Mouse (Mus musculus) c-Kit-positive CD71-positive TER-119-positive erythroid progenitor cells, embryonic 14.5 days (primary cell): ENCODE results near the gene Ovol1.
A peak's percentile ranks its signal among the peaks of the same experiment; 100 is the strongest.

Experiments
- DNase-seq: peaks from one replicate; pipeline ENCODE4 v3.0.0-alpha.2; 2013; ENCODE audit warnings: low spot score

Gene Ovol1

DNA sequence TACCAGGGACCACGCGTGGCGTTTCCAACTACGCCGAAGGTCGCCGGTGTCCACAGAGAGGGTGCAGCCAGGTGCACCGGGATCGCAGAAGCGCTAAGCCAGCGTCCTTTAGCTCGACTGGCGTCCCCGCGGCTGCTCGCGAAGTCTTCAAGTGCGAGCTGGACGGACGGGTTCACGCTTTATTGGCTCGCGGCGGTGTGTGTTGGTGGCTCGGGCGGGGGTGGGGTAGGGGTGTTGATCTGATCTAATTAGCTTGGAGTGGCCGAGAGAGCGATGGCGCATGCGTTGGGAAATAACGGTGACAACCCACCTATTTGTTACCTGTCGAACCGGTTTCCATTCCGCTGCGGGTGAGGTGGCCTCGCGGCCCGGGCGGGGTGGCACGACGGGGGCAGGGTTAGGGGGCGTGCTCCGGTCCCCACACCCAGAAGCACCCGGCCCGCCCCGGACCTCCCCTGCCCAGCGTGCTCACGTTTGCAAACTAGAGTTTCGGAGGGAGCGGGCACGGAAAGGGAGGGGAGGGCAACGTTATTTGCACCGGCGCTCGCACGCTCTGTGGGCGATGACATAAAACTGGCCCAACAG lies at the start of gene Ovol1:
Gene Ovol1 (minus strand): TSS at position 190 of the 585 bp plus-strand sequence.
- no peak for DNase-seq

DNA sequence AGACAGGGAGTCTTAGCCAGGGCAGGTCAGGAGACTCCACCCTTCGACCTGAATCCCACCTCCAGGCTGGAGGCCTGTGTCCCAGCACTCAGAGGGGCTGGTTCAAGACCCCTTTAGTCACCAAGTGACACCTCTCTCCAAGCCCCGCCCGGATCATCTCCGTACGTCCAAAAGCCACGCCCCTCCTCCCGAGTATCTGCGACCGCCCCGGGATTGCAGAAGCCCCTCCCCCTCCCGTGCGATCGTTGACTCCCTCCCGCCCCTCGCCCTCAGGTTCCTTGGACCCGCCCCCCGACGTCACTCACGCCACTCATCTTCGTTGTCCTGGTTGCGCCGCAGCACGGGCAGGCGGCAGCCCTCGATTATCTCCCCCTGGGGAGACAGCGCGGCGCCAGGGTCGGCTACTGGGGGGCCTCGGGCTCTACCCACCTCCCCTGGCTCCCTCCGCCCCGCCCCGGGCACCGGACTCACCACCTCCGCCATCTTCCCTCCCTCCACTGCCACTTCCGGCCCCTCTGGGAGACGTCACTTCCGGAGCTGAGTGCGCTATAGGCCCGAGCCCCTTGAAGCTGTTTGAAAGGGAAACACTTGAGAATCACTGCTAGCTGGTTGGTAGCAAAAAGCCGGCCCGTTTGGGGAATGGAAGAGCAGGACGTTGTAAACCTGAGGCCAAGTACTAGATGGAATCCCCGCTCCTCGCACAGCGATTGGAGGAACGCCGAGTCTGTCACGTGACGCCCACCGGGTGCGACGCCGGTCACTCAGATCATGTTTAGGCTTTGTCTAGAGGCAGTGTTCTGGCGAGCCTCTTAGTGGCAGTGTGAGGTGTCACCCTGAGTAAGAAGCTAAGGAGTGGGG lies 49.3 kb upstream of the Ovol1 start, which contains the start of gene Kat5:
Gene Kat5 (minus strand): TSS at position 691 of the 858 bp plus-strand sequence.
- peak; percentile 86 for DNase-seq

DNA sequence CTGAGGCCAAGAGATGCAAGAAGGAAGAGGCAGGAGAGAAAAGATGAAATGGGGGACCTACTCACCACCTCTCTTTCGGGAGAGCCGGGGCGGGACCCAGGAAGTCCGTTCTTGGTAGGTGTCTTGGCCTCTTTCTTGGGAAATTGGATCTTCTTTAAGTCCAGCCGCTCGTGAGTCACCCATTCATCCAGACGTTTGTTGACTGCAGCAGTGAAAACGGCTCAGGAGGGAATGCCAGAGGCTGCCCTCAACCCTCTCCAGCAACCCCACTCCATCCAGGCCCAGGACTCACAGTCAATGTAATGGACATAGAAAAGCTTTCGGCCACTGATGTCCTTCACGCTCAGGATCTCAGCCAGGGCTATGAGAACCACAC lies 48.7 kb upstream of the Ovol1 start:
- no peak for DNase-seq

DNA sequence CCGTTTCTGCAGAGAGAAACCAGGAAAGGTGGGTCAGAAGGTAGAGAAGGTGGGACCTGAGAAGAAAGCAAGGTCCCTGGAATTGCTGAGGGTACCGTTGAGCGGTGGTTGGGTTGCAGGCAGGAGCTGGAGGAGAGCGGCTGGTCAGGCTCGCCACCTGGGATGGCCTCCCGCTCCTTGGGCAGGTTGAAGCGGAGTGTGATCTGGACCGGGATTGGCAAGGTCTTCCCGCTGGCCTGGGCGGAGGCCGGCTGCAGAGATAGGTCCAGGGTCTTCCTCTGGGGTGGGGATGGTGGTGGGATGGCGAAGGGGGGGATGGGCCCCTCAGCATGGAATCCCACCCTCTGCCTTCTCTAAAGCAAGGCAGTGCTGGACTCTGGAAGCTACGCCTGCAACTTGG lies 48.3 kb upstream of the Ovol1 start:
- DNase-seq = no peak

DNA sequence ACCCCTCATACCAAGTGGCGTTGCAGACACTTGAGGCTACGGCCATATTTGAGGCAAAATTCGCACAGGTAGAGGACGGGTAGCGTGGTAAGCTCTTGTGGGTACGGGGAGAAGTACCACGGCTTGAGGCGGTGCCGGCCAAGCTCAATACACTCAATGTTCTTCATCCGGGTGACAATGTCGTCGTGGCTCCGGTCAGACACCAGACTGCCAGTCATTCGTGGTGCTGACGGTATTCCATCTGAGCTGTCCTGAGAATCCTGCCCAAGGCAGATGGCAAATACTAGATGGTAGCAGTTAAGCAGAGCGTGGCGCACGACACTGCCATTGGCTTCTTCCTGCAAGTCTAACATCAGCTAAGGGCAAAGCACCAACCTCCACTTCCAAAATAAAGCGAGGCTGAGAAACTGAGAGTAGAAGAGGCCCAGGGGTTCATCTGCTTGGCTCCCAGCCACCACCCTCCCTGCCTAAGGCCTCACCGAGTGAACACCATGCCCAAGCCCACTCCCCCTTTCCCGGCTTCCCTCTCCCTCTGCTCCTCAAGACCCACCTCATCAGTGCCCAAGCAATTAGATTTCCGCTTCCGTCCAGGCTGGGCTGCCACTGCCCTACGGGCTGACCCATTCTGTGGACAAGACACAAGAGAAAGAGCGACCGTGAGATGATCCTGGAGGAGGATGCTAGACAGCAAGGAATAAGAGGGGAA lies 47.4 kb upstream of the Ovol1 start:
- DNase-seq = no peak

DNA sequence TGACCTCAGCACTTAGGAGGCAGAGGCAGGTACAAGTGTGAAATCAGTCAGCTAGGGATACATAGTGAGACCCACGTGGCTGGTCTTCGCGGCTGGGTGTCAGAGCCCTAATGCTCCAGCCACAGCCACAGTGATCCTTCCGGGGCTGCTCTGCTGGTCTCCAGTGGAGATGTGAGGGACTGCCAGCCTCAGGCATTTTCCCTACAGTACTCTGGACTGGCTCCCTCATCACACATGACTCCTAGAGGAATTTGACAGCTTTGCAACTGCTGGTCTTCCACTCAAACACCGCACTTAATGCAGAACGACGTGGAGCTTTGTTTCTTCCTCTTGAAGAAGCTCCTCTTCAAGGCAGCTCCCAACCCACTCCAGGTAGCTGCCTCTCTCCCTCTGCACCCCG lies 45.8 kb upstream of the Ovol1 start:
- no peak for DNase-seq

DNA sequence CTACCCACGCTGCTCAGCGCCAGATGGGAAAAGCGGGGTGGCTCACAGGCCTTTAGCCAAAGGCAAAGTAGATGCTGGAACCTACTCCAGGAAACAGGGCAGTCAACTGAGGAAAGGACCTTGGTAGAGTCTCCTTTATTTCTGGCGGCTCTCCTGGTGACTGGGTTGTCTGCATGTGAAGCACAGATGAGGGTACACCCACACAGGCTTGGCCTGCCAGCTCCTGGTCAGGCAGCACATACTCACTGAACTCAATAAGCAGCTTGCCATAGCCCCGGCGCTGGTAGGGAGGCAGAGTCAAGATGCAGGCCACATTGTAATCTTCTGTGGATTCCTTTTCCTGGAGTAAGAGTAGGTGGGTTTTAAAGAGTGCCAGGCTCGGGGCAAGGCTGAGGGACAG lies 44.7 kb upstream of the Ovol1 start:
- no peak for DNase-seq

DNA sequence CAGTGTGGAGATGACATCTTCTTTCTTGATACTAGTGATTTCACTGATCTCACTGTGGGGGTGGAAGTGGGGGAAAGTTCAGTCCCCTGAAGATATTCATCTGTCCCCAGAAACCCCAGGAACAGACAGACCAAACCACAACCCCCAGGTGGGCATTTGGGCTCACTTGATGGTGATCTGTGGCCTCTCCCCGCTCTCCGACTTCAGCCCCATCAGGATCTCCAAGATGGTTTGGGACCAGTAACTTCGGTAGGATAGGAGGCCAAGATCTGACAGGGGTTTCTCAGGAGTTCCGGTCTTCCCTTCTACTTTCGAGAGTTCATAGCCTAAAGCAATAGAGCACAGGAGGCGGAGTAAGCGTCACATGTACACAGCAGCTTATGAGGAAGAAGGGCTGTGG lies 43.2 kb upstream of the Ovol1 start:
- no peak for DNase-seq

DNA sequence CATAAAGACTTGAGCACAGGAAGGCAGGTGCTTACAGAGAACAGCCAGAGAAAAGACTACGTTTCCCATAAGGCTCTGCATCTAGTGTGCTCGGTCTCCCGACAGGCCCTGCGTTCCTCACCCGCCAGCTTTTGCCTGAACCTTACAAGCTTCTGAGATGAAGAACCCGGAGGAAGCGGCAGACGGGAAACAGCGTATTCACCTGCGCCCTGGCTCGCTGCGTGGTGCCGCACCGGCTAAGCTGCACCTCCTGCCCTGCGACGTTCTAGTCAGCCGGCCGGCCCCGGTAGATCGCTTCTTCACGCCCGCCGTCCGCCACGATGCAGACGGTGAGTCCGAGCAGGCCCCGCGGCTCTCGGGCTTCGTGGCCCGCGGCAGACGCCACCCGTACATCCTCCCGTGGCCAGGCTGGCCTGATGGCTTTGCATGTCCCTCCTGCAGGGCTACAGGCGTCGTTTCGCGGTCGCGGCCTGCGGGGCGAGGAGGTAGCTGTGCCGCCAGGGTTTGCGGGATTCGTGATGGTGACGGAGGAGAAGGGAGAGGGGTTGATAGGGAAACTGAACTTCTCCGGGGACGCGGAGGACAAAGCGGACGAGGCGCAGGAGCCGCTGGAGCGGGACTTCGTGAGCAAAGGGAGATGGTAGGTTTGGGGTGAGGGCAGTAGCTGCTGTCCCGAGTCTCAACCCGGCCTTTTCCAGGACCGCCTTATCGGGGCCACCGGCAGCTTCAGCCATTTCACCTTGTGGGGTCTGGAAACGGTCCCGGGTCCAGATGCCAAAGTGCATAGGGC lies 41.5 kb upstream of the Ovol1 start, which contains the start of gene Rnaseh2c:
Gene Rnaseh2c (plus strand): TSS at position 122 of the 790 bp plus-strand sequence.
- DNase-seq = peak; percentile 77

DNA sequence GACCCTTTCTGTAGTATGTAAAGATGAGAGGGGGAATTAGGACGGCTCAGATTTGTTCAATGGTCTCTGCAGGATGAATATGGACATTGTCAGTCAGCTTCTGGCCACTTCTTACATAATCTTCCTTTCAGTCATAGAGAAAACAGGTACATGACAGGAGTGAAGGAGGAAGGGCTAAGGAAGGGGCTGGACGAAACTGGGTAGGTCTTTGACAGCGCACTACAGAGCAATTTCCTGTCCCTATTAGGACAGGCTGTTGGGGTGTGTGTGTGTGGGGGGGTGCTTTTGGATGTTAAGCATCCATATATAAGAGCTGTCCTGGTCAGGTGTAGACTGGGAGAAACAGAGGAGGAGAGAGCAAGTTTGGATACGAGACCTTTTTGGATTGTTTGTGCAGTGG lies 38.8 kb upstream of the Ovol1 start:
- no peak for DNase-seq

DNA sequence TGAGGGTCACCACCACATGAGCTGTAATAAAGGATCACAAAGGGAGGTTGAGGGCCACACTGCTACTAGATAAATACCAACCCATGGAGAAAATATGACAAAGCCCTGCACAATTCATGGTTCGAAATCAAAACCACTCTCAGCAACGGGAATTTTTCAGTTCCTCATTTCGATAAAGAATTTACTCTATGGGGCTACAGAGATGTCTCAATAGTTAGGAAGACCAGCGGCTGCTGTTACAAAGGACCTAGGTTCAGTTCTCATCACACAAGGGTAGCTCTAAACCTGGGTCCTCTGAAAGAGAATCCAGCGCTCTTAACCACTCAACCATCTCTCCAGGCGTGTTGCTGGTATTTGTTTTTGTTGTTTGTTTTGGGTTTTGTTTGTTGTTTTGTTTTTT lies 31.4 kb upstream of the Ovol1 start:
- no peak for DNase-seq

DNA sequence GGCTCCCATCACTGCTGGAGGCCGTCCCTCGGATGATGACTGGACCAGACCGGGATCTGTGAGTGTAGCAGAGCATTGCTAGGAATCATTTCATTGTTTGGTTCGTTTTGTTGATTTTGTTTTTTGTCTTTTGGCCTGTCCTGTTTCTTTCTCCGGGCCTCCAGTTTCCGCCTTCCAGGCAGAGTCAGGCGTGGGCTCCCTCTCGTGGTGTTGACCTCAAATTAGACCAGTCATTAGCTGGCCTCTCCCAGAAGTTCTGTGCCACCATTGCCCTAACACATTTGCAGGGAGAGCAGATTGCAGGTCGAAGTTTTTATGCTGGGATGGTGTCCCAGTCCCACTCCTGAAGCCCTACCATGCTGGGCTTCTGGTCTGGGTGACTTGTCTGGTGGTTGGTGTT lies 28.7 kb upstream of the Ovol1 start:
- no peak for DNase-seq

DNA sequence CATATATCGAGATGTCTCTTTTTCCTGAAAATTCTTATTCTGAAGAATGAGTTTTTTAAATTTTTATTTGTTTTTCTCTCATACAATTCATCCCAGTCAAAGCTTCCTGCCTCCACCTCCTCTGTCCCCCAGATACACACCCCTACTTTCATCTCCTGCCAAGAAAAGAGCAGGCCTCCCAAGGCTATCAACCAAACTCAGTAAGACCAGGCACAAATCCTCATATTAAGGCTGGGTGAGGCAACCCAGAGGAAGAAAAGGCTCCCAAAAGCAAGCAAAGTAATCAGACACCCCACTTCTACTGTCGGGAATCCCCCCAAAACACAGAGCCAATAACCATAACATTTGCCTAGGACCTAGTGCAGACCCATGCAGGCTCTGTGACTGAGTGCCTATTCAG lies 21.5 kb upstream of the Ovol1 start:
- no peak for DNase-seq

DNA sequence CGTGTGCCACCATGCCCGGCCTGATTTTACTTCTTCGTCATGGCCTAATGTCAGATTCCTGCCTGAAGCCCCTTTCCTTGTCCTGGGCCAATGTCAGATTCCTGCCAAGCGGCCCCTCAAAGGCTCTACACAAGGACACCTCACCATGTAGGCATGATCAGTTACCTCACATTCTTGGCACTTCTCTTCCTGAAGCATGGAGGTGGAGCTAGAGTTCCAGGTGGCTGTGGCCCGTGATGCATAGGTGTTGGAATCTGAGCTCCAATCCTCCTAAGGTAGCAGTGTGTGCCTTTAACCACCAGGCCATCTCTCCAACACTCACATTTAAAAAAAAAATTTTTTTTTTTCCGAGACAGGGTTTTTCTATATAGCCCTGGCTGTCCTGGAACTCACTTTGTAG lies 20.3 kb upstream of the Ovol1 start:
- no peak for DNase-seq

DNA sequence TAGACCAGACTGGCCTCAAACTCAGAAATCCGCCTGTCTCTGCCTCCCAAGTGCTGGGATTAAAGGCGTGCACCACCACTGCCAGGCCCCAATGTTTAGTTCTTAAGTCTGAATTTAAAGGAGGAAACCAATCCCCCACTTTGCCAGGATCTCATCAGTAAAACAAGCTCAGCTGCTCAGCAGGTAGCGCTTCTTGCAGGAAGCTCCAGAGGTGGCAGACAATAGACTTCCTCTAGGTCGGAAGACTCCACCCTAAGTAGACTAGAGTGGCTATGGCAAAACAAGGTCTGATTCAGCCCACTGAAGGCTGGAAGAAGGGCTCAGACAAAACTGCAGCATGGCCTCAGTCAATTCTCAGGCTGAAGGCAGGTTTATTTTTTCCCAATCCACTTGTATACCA lies 19.5 kb upstream of the Ovol1 start:
- no peak for DNase-seq

DNA sequence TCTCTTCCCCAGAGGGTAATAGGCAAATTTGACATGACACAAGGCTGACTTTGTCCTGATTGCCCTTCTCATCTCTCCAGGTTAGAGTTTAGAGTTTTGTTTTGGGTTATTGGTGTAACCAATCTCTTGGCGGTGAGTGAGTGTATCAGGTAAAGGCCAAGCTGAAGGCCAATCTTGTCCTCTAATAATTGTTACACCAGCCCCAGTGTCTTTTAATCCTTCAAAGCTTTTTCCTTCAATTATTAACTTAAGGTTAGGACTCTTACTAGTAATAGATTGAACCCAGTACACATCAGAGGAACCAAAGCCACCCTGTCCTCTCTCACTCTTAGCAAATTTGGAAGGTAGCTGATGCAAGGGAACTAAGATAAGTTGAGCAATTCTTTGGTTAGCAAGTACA lies 14.9 kb upstream of the Ovol1 start:
- DNase-seq = no peak

DNA sequence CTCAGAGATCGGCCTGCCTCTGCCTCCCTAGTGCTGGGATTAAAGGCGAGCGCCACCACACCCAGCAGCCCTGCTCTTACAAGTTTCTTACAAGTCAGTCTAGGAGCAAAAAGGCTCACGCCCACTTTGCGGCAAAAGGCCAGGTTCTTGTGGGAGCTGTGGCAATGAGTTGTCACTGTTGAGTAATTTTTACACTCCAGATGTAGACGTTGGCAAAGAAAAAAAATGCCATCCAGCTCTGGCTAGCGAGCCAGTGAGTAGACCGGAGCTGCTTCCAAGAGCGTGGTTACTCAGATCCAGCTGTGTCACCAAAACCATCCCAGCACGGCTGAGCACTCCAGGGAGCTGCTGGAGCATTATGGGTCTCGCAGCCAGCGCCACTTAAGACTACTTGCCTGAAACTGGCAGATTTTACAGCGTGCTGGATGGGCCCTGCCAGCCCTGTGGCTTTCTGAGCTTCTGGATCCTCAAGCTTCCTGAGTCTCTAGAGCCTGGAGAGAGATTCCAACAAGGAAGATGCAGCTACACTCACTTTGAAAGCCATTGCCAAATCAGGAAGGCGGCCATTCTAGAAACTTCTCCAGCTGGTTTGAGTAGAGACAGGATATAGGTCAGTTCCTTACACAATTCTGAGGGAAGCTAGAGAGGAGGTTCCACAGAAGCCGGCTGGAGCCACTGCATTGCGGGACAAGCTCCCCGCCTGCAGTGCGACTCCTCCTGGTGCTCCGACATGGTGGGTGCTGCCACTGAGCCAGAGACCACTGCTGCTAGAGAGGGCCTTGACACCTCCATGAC lies 12.1 kb upstream of the Ovol1 start:
- DNase-seq = no peak

DNA sequence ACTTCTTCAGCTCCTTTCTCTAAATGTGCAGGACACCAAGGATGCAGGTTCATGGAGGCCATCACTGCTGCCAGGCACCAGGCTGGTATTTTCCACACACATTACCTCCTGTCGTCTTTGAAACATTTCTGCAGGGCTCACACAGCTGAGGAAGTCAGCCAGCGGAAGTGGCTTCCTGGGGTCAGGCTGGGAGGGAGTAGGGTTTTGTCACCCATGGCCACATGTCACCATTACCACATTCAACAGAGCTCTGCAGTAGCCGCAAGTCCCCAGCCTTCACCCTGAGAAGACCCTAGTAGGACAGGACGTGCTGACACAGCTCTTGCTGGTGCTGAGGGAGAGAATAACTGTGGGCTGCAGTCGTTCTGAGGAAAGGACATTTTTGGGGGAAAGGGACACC lies 11.4 kb upstream of the Ovol1 start:
- no peak for DNase-seq

DNA sequence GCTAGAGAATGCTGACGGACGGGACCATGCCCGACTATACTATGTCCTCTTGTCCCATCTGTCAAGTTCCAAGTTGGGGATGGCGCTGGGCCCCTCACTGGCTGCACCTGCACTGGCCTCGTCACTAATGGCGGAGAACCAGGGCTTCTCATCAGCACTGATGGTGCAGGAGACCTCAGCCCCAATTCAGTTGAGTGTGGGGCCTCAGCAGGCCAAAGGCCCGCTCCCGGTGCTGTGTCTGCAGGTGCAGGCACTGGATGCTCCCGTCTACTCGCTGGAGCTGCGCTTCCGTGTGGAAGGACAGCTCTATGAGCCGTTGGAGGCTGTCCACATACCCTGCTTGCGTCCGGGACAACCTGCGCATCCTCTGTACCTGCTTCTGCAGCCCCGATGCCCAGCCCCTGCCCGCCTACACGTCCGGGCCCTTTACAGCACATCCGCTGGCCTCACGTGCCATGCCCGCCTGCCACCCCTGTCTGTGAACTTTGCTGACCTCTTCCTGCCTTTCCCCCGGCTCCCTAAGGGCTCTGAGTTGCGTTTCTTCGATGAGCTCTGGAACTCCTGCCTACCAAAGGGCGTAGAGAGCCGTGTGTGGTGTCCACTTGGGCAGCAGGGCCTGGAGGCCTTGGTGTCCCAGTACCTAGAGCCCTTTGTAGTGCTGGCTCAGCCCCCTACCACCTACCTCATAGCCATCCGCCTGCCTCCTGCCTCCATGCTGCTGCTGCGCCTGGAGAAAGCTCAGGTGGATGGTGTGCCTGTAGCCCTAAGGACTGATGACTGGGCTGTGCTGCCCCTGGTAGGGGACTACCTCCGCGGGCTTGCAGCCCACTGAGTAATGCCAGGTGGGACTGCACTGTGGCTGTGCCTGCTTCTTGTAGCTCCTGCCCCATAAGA lies 10.2 kb upstream of the Ovol1 start:
- no peak for DNase-seq

DNA sequence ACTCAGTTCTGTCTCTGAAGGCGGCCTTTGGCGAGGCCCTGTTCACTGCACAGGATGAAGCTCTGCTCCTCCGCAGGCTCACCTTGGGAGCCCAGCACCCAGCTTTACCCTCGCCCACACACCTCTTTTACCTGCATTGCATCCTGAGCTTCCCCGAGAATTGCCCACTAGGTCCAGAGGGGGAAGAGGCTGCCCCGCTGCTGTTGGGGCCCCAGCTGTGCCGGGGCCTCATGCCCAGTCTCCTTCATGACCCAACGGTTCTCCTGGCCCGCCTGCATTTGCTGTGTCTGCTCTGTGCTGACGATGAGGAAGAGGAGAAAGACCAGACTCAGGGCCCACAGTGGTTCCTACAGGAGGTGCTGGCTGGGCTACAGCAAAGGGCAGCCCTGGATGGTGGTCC lies 9.1 kb upstream of the Ovol1 start:
- no peak for DNase-seq
